Mouse (Mus musculus) heart, embryonic 11.5 days (tissue): ENCODE results near the gene Tmem45a. TPM values are rescaled to one million over a fixed set of nuclear protein-coding genes. Genes with fewer than 3 reads are reported as not detected.
"Not testable (repeated sequence)": the region's sequence is repeated elsewhere in the genome, so short reads cannot be mapped to it uniquely, and the experiment has no call there.

ENCODE experiments used
- ATAC-seq: fragments of 200-750 bp; cut with Nextera tagmentation; replicated peaks from 2 replicates; pipeline ENCODE4 v1.8.0; 2017; ENCODE audit warnings: moderate library complexity; ENCODE audit not compliant: insufficient number of reproducible peaks, low FRiP score, low TSS enrichment
- H3K27ac ChIP-seq: fragments of 300-500 bp; sonication (generic); 2 replicates; pipeline ENCODE4 v1.5.1; 2014; ENCODE audit warnings: mild to moderate bottlenecking, low read depth, low read length
- H3K27me3 ChIP-seq: fragments of 300-500 bp; sonication (generic); 2 replicates; pipeline ENCODE4 v1.6.1; 2014; ENCODE audit warnings: mild to moderate bottlenecking, low read length, mixed read lengths; ENCODE audit not compliant: control insufficient read depth, insufficient read depth
- H3K36me3 ChIP-seq: fragments of 300-500 bp; sonication (generic); 2 replicates; pipeline ENCODE4 v1.6.1; 2014; ENCODE audit warnings: mild to moderate bottlenecking, low read length, moderate library complexity, mixed read lengths; ENCODE audit not compliant: control insufficient read depth, insufficient read depth
- H3K4me1 ChIP-seq: fragments of 300-500 bp; sonication (generic); 2 replicates; pipeline ENCODE4 v1.6.1; 2014; ENCODE audit warnings: low read length; ENCODE audit not compliant: control insufficient read depth, insufficient read depth
- H3K4me2 ChIP-seq: fragments of 300-500 bp; sonication (generic); 2 replicates; pipeline ENCODE4 v1.6.1; 2014; ENCODE audit warnings: mild to moderate bottlenecking, moderate library complexity
- H3K4me3 ChIP-seq: fragments of 300-500 bp; sonication (generic); 2 replicates; pipeline ENCODE4 v1.5.1; 2014; ENCODE audit warnings: low read depth, low read length
- H3K9ac ChIP-seq: fragments of 300-500 bp; sonication (generic); 2 replicates; pipeline ENCODE4 v1.6.1; 2014; ENCODE audit warnings: mild to moderate bottlenecking, low read depth, low read length, moderate library complexity
- H3K9me3 ChIP-seq: fragments of 300-500 bp; sonication (generic); replicated peaks from 2 replicates; pipeline ENCODE4 v1.6.1; 2016; ENCODE audit warnings: low read length; ENCODE audit not compliant: control insufficient read depth
- WGBS: fragments of 180-500 bp; shearing (Covaris S2); extraction: QIAGEN DNeasy Blood & Tissue Kit; methylation state at CpG from one replicate; pipeline ENCODE4 v1.1.7; 2014; ENCODE audit not compliant: insufficient replicate concordance; 5-methylcytosine and 5-hydroxymethylcytosine counted together
- polyA plus RNA-seq: library from polyadenylated mRNA; unstranded; fragments of >200 nt; fragmentation: Nextera tagmentation; extraction: Ambion mirVana; gene quantifications from 2 replicates; pipeline ENCODE4 v1.2.1, GENCODE M21; 2014

Tmem45a gene
- 7.5 and 8.3 TPM in 2 replicates for polyA plus RNA-seq

GRCm38 (mm10) chr16:56885824-56886615, at the start of gene Tmem45a:
Tmem45a (minus strand) TSS chr16:56886166.
- peak within 1 kb of the TSS; percentile 23; the same call in 1 of the 2 replicates for H3K9ac ChIP-seq
- 3% methylated on average over 25 of the region's 25 CpGs for WGBS
- no peaks in the 10 kb centered on the region for H3K36me3 ChIP-seq
- H3K27ac ChIP-seq: no peak within 1 kb of the TSS
- H3K4me2 ChIP-seq: peak within 1 kb of the TSS; percentile 65
- ATAC-seq: peak; percentile 97
- no peaks in the 10 kb centered on the region for H3K9me3 ChIP-seq
- H3K4me1 ChIP-seq: no peaks in the 10 kb centered on the region
- H3K4me3 ChIP-seq: peak within 1 kb of the TSS; percentile 41
- H3K27me3 ChIP-seq: no peaks in the 10 kb centered on the region

GRCm38 (mm10) chr16:56928023-56928422, 42.1 kb upstream of the Tmem45a start, which contains the start of gene Lnp1:
Lnp1 (minus strand) TSS chr16:56928061.
- Histone ChIP-seq H3K27me3 (no peaks in the 10 kb centered on the region), H3K4me2 (no peak within 1 kb of the TSS), H3K27ac (no peak within 1 kb of the TSS), H3K9ac (no peak within 1 kb of the TSS), H3K4me1 (no peaks in the 10 kb centered on the region), H3K9me3 (no peaks in the 10 kb centered on the region), H3K36me3 (no peaks in the 10 kb centered on the region), H3K4me3 (no peak within 1 kb of the TSS)
- 43% methylated on average over 3 of the region's 3 CpGs for WGBS
- ATAC-seq: peak; percentile 75

DNA sequence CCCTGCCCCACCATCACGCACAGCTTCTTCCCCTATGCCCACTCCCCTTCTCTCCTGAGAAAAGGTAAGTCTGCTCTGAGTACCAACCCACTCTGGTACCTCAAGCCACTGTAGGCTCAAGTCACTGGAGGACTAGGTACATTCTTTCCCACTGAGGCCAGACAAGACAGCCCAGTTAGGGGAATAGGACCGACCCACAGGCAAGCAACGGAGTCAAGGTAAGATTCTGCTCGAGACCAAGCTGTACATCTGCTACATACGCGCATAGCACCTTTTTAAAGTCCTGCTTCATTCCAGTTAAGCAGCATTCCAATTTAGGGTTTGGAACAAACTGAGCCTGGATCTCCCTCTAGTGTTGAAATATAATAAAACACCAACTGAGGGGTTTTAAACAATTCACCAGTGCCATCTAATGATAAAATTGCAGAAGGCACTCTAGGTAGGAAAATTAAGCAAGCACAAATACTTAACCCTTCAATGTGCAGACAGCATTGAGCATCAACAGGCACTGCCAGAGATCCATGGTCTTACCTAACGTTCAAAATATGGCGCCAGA, 34.2 kb upstream of the Tmem45a start:
- H3K4me3 ChIP-seq: no peak overlapping the region
- H3K27ac ChIP-seq: no peak overlapping the region
- WGBS: 27% methylated on average over 8 of the region's 8 CpGs
- H3K9me3 ChIP-seq: no peaks in the 10 kb centered on the region
- H3K4me1 ChIP-seq: no peaks in the 10 kb centered on the region
- no peak overlapping the region for H3K4me2 ChIP-seq
- H3K36me3 ChIP-seq: no peaks in the 10 kb centered on the region
- no peak overlapping the region for H3K9ac ChIP-seq
- no peaks in the 10 kb centered on the region for H3K27me3 ChIP-seq
- 0 out of 2 replicates have a peak, but pooled peaks have one; percentile 39 for ATAC-seq

- H3K4me1 ChIP-seq: no peaks in the 10 kb centered on the region
- H3K9me3 ChIP-seq: no peaks in the 10 kb centered on the region
- ATAC-seq: no peak
- H3K4me3 ChIP-seq: no peak overlapping the region
- no peak overlapping the region for H3K4me2 ChIP-seq
- no peak overlapping the region for H3K27ac ChIP-seq
- H3K36me3 ChIP-seq: no peaks in the 10 kb centered on the region
- 82% methylated on average over 7 of the region's 7 CpGs for WGBS
- H3K27me3 ChIP-seq: no peaks in the 10 kb centered on the region
- H3K9ac ChIP-seq: no peak overlapping the region
Measured at GRCm38 (mm10) chr16:56917230-56917629, 31.3 kb upstream of the Tmem45a start.

DNA sequence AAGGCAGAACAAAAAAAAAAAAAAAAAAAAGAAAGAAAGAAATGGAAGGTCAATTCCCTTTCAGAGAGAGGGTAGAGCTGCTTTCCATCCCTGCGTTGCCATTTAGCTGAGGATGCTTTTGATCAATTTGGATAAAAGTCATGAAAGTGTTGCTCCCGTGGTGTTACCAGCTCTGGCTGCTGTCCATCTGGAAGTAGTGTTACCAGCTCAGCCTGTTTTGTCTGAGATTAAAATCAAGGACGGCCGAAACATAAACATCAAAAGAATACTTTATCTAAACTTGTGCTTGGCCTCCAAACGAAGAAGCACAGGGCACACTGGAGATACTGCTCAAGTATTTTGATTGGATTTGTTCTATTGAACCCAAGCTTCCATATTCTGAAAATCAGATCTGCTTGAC, 23.0 kb upstream of the Tmem45a start:
- no peak overlapping the region for H3K4me2 ChIP-seq
- no peaks in the 10 kb centered on the region for H3K9me3 ChIP-seq
- no peaks in the 10 kb centered on the region for H3K4me1 ChIP-seq
- WGBS: 58% methylated on average over 5 of the region's 5 CpGs
- no peaks in the 10 kb centered on the region for H3K27me3 ChIP-seq
- H3K27ac ChIP-seq: no peak overlapping the region
- no peak overlapping the region for H3K9ac ChIP-seq
- H3K4me3 ChIP-seq: no peak overlapping the region
- H3K36me3 ChIP-seq: no peaks in the 10 kb centered on the region
- no peak for ATAC-seq

DNA sequence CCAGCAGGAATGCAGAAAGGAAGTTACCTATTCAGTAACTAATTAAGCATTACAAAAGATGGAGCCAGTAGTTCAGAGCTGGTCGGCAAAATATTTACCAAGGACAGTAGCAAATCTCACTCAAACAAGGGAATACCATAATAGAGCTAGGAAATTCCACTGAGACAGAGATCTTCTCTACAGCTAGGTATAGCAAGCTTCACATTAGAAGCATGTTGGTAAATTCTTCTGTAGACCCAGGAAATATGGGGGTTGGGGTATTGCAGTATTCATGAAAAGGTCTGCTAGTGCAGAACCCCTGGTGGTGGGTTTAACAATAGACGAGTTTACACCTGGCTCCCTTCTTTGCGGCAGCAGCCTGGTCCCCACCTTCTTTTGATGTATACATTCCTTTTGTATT, 16.2 kb upstream of the Tmem45a start:
- not testable (repeated sequence) for H3K4me3 ChIP-seq, H3K9ac ChIP-seq, ATAC-seq, H3K27ac ChIP-seq, H3K27me3 ChIP-seq, H3K4me2 ChIP-seq, H3K4me1 ChIP-seq, H3K9me3 ChIP-seq, H3K36me3 ChIP-seq
- WGBS: 56% methylated on average over 3 of the region's 3 CpGs

- H3K9ac ChIP-seq: no peak overlapping the region
- no peaks in the 10 kb centered on the region for H3K4me1 ChIP-seq
- no peak for ATAC-seq
- no peaks in the 10 kb centered on the region for H3K27me3 ChIP-seq
- no peaks in the 10 kb centered on the region for H3K36me3 ChIP-seq
- no peak overlapping the region for H3K27ac ChIP-seq
- no peak overlapping the region for H3K4me3 ChIP-seq
- 85% methylated on average over 5 of the region's 5 CpGs for WGBS
- H3K4me2 ChIP-seq: no peak overlapping the region
- no peaks in the 10 kb centered on the region for H3K9me3 ChIP-seq
Measured at GRCm38 (mm10) chr16:56891583-56891982, 5.6 kb upstream of the Tmem45a start.

- Histone ChIP-seq H3K36me3 (no peaks in the 10 kb centered on the region), H3K4me3 (peak overlapping the region; percentile 41), H3K4me1 (no peaks in the 10 kb centered on the region), H3K4me2 (peak overlapping the region; percentile 65), H3K27ac (no peak overlapping the region), H3K9me3 (no peaks in the 10 kb centered on the region), H3K9ac (no peak overlapping the region; the same call in 1 of the 2 replicates), H3K27me3 (no peaks in the 10 kb centered on the region)
- WGBS: 32% methylated on average over 9 of the region's 9 CpGs
- ATAC-seq: no peak
Measured at GRCm38 (mm10) chr16:56886616-56887116, 700 bp upstream of the Tmem45a start.
